Mouse (Mus musculus): Measurements from ENCODE around the gene Snx21. TPM values are rescaled to one million over a fixed set of nuclear protein-coding genes. Genes with fewer than 3 reads are reported as not detected.
A peak's percentile ranks its signal among the peaks of the same experiment; 100 is the strongest.

Gene Snx21
- polyA plus RNA-seq, 1 experiment from 2014 or later = 44.8 TPM

- H3K4me3 ChIP-seq = peak within 1 kb of the TSS; percentile 66
- H3K27me3 ChIP-seq = no peaks in the 10 kb centered on the region
- peaks cover 24% of the 10 kb centered on the region for H3K4me1 ChIP-seq (replicated peaks)
- H3K27ac ChIP-seq (replicated peaks) = peak within 1 kb of the TSS; percentile 82
- H3K9me3 ChIP-seq = no peaks in the 10 kb centered on the region
- under 1% methylated on average over 31 of the region's 31 CpGs for WGBS
- H3K9ac ChIP-seq = peak within 1 kb of the TSS; percentile 66
- peaks cover 4% of the 10 kb centered on the region for H3K36me3 ChIP-seq
- H3K4me2 ChIP-seq = peak within 1 kb of the TSS; percentile 99
- peak; percentile 72 for ATAC-seq (ENCODE audit: low FRiP score, low read depth)
Measured at GRCm38 (mm10) chr2:164833314-164833959, 47.8 kb downstream of the Snx21 start, which contains the start of gene Neurl2. Neurl2 (minus strand) TSS chr2:164833456.

GRCm38 (mm10) chr2:164834531-164834930, 48.9 kb downstream of the Snx21 start:
- Histone ChIP-seq H3K9me3 (no peaks in the 10 kb centered on the region), H3K4me2 (peak overlapping the region; percentile 99), H3K9ac (peak overlapping the region; percentile 66), H3K27ac (replicated peaks) (0 out of 2 replicates have a peak overlapping the region, but pooled peaks have one; percentile 82), H3K36me3 (peaks cover 6% of the 10 kb centered on the region), H3K4me1 (replicated peaks) (peaks cover 24% of the 10 kb centered on the region), H3K4me3 (peak overlapping the region; percentile 66), H3K27me3 (no peaks in the 10 kb centered on the region)
- ATAC-seq (ENCODE audit: low FRiP score, low read depth) = 0 out of 2 replicates have a peak, but pooled peaks have one; percentile 28
- 41% methylated on average over 8 of the region's 8 CpGs for WGBS

- H3K9me3 ChIP-seq = no peaks in the 10 kb centered on the region
- peaks cover 24% of the 10 kb centered on the region for H3K4me1 ChIP-seq (replicated peaks)
- H3K4me3 ChIP-seq = peak overlapping the region; percentile 66; the same call in 1 of the 2 replicates
- H3K36me3 ChIP-seq = peaks cover 9% of the 10 kb centered on the region
- H3K4me2 ChIP-seq = peak overlapping the region; percentile 99
- ATAC-seq (ENCODE audit: low FRiP score, low read depth) = no peak
- H3K27me3 ChIP-seq = no peaks in the 10 kb centered on the region
- WGBS = 93% methylated on average over 4 of the region's 4 CpGs
- H3K27ac ChIP-seq (replicated peaks) = no peak overlapping the region
- H3K9ac ChIP-seq = no peak overlapping the region
Measured at GRCm38 (mm10) chr2:164835164-164835563, 49.5 kb downstream of the Snx21 start.

Other genes starting within 250 kb of the Snx21 start
- 1.1 and 4.4 TPM in 2 replicates for gene Wfdc2, start 223.4 kb upstream of the Snx21 start, polyA plus RNA-seq (2015; fragmentation: Nextera tagmentation; extraction: Ambion mirVana)
- not detected in 2 replicates for gene Spint3, start 212.4 kb upstream of the Snx21 start, polyA plus RNA-seq (2015; fragmentation: Nextera tagmentation; extraction: Ambion mirVana)
- not detected in 2 replicates for gene Wfdc6a, start 200.4 kb upstream of the Snx21 start, polyA plus RNA-seq (2015; fragmentation: Nextera tagmentation; extraction: Ambion mirVana)
- gene Eppin, start 192.2 kb upstream of the Snx21 start, polyA plus RNA-seq (2015; fragmentation: Nextera tagmentation; extraction: Ambion mirVana) = 0.21 TPM in 1 of 2 replicates, not detected in the other
- gene Wfdc6b, start 172.3 kb upstream of the Snx21 start, polyA plus RNA-seq (2015; fragmentation: Nextera tagmentation; extraction: Ambion mirVana) = not detected in 2 replicates
- gene Wfdc8, start 172.2 kb upstream of the Snx21 start, polyA plus RNA-seq (2015; fragmentation: Nextera tagmentation; extraction: Ambion mirVana) = not detected in 2 replicates
- not detected in 2 replicates for gene Wfdc16, start 147.0 kb upstream of the Snx21 start, polyA plus RNA-seq (2015; fragmentation: Nextera tagmentation; extraction: Ambion mirVana)
- gene Wfdc10, start 129.8 kb upstream of the Snx21 start, polyA plus RNA-seq (2015; fragmentation: Nextera tagmentation; extraction: Ambion mirVana) = not detected in 2 replicates
- gene Wfdc9, start 129.2 kb upstream of the Snx21 start, polyA plus RNA-seq (2015; fragmentation: Nextera tagmentation; extraction: Ambion mirVana) = not detected in 2 replicates
- not detected in 2 replicates for gene Wfdc11, start 111.7 kb upstream of the Snx21 start, polyA plus RNA-seq (2015; fragmentation: Nextera tagmentation; extraction: Ambion mirVana)
- not detected in 2 replicates for gene Wfdc13, start 100.7 kb upstream of the Snx21 start, polyA plus RNA-seq (2015; fragmentation: Nextera tagmentation; extraction: Ambion mirVana)
- not detected in 2 replicates for gene Spint4, start 87.3 kb upstream of the Snx21 start, polyA plus RNA-seq (2015; fragmentation: Nextera tagmentation; extraction: Ambion mirVana)
- not detected in 2 replicates for gene Spint5, start 70.5 kb upstream of the Snx21 start, polyA plus RNA-seq (2015; fragmentation: Nextera tagmentation; extraction: Ambion mirVana)
- 1.6 and 1.7 TPM in 2 replicates for gene Wfdc3, start 39.9 kb upstream of the Snx21 start, polyA plus RNA-seq (2015; fragmentation: Nextera tagmentation; extraction: Ambion mirVana)
- gene Dnttip1, start 39.8 kb upstream of the Snx21 start, polyA plus RNA-seq (2015; fragmentation: Nextera tagmentation; extraction: Ambion mirVana) = 54.6 and 57.6 TPM in 2 replicates
- 78.0 and 107 TPM in 2 replicates for gene Ube2c, start 15.9 kb upstream of the Snx21 start, polyA plus RNA-seq (2015; fragmentation: Nextera tagmentation; extraction: Ambion mirVana)
- gene Tnnc2, start 5.9 kb upstream of the Snx21 start, polyA plus RNA-seq (2015; fragmentation: Nextera tagmentation; extraction: Ambion mirVana) = 0.97 and 2.4 TPM in 2 replicates
- 21.4 and 21.5 TPM in 2 replicates for gene Acot8, start 19.1 kb downstream of the Snx21 start, polyA plus RNA-seq (2015; fragmentation: Nextera tagmentation; extraction: Ambion mirVana)
- 16.8 TPM in 2 replicates for gene Zswim3, start 19.3 kb downstream of the Snx21 start, polyA plus RNA-seq (2015; fragmentation: Nextera tagmentation; extraction: Ambion mirVana)
- gene Zswim1, start 36.9 kb downstream of the Snx21 start, polyA plus RNA-seq (2015; fragmentation: Nextera tagmentation; extraction: Ambion mirVana) = 24.9 and 29.2 TPM in 2 replicates
- 0.34 TPM in 1 of 2 replicates, not detected in the other for gene Spata25, start 42.7 kb downstream of the Snx21 start, polyA plus RNA-seq (2015; fragmentation: Nextera tagmentation; extraction: Ambion mirVana)
- gene Ctsa, start 47.0 kb downstream of the Snx21 start, polyA plus RNA-seq (2015; fragmentation: Nextera tagmentation; extraction: Ambion mirVana) = 97.0 and 105 TPM in 2 replicates
- 6.3 and 7.9 TPM in 2 replicates for gene Neurl2, start 47.6 kb downstream of the Snx21 start, polyA plus RNA-seq (2015; fragmentation: Nextera tagmentation; extraction: Ambion mirVana)
- gene Pltp, start 71.9 kb downstream of the Snx21 start, polyA plus RNA-seq (2015; fragmentation: Nextera tagmentation; extraction: Ambion mirVana) = 123 and 129 TPM in 2 replicates
- gene Pcif1, start 93.5 kb downstream of the Snx21 start, polyA plus RNA-seq (2015; fragmentation: Nextera tagmentation; extraction: Ambion mirVana) = 78.5 and 81.7 TPM in 2 replicates
- gene Zfp335, start 125.9 kb downstream of the Snx21 start, polyA plus RNA-seq (2015; fragmentation: Nextera tagmentation; extraction: Ambion mirVana) = 13.7 and 18.3 TPM in 2 replicates
- gene Mmp9, start 155.0 kb downstream of the Snx21 start, polyA plus RNA-seq (2015; fragmentation: Nextera tagmentation; extraction: Ambion mirVana) = 27.0 and 37.2 TPM in 2 replicates
- gene Slc12a5, start 175.0 kb downstream of the Snx21 start, polyA plus RNA-seq (2015; fragmentation: Nextera tagmentation; extraction: Ambion mirVana) = 55.2 and 60.5 TPM in 2 replicates
- gene Ncoa5, start 249.0 kb downstream of the Snx21 start, polyA plus RNA-seq (2015; fragmentation: Nextera tagmentation; extraction: Ambion mirVana) = 95.1 and 99.3 TPM in 2 replicates

Data from hindbrain, embryonic 15.5 days (tissue).